ENCODE assay signal across 8 mouse cellular contexts in genomic region chr17:31451179-31451708, GRCm38 (mm10).
DNase-seq lines count a peak whose midpoint lies in the region; ATAC-seq and TF ChIP-seq lines count a peak whose summit lies in the region.

No protein-coding gene starts in this region.

- H3K27me3 ChIP-seq in heart, embryonic 11.5 days (ENCODE audit: control insufficient read depth, insufficient read depth, low read length), result no peaks in the 10 kb centered on the region
- no peaks in the 10 kb centered on the region for H3K27me3 ChIP-seq in heart, adult 2 months (ENCODE audit: control insufficient read depth, insufficient read depth, low read length)
- no peaks in the 10 kb centered on the region for H3K27me3 ChIP-seq in intestine, embryonic 14.5 days (replicated peaks; ENCODE audit: control insufficient read depth, insufficient read depth, low read length)
- H3K27me3 ChIP-seq in stomach, embryonic 14.5 days (ENCODE audit: control insufficient read depth, insufficient read depth, low read length), result no peaks in the 10 kb centered on the region
- H3K27me3 ChIP-seq in liver, postnatal 0 days (ENCODE audit: insufficient read depth, low read length), result no peaks in the 10 kb centered on the region

- no peak overlapping the region for H3K4me2 ChIP-seq in heart, embryonic 11.5 days
- H3K4me2 ChIP-seq in intestine, embryonic 14.5 days (ENCODE audit: low read length), result no peak overlapping the region
- H3K4me2 ChIP-seq in stomach, embryonic 14.5 days (replicated peaks; ENCODE audit: low read depth, low read length), result no peak overlapping the region
- no peak overlapping the region for H3K4me2 ChIP-seq in liver, postnatal 0 days (ENCODE audit: low read depth, low read length)

- WGBS in heart, embryonic 11.5 days (ENCODE audit: insufficient replicate concordance), result 61% methylated on average over 8 of the region's 8 CpGs
- WGBS in heart, adult 2 months, result 51% methylated on average over 8 of the region's 8 CpGs
- WGBS in intestine, embryonic 14.5 days, result 44% methylated on average over 8 of the region's 8 CpGs
- 38% methylated on average over 8 of the region's 8 CpGs for WGBS in stomach, embryonic 14.5 days
- 57% methylated on average over 8 of the region's 8 CpGs for WGBS in liver, postnatal 0 days (ENCODE audit: insufficient replicate concordance)

- no peak overlapping the region for H3K9ac ChIP-seq in heart, embryonic 11.5 days (ENCODE audit: low read depth, low read length)
- H3K9ac ChIP-seq in heart, adult 2 months (ENCODE audit: low read depth, low read length), result no peak overlapping the region
- no peak overlapping the region for H3K9ac ChIP-seq in intestine, embryonic 14.5 days (ENCODE audit: low read length)
- H3K9ac ChIP-seq in stomach, embryonic 14.5 days (replicated peaks; ENCODE audit: low read depth, low read length), result no peak overlapping the region
- no peak overlapping the region for H3K9ac ChIP-seq in liver, postnatal 0 days (replicated peaks)

- H3K79me2 ChIP-seq in heart, adult 2 months (replicated peaks; ENCODE audit: control insufficient read depth, insufficient read depth, low read length), result no peaks in the 10 kb centered on the region

- H3K4me3 ChIP-seq in heart, embryonic 11.5 days (ENCODE audit: low read depth, low read length), result no peak overlapping the region
- H3K4me3 ChIP-seq in heart, adult 2 months, result no peak overlapping the region
- no peak overlapping the region for H3K4me3 ChIP-seq in intestine, embryonic 14.5 days (ENCODE audit: low read depth, low read length)
- no peak overlapping the region for H3K4me3 ChIP-seq in stomach, embryonic 14.5 days (ENCODE audit: low read depth, low read length)
- H3K4me3 ChIP-seq in liver, postnatal 0 days (ENCODE audit: low read depth, low read length), result no peak overlapping the region

- peak overlapping the region; percentile 11; the same call in 1 of the 2 replicates for H3K27ac ChIP-seq in heart, embryonic 11.5 days (ENCODE audit: low read depth, low read length)
- no peak overlapping the region for H3K27ac ChIP-seq in heart, adult 2 months
- peak overlapping the region; percentile 96 for H3K27ac ChIP-seq in intestine, embryonic 14.5 days (ENCODE audit: low read depth)
- H3K27ac ChIP-seq in stomach, embryonic 14.5 days (ENCODE audit: low read length), result peak overlapping the region; percentile 91
- no peak overlapping the region for H3K27ac ChIP-seq in liver, postnatal 0 days (ENCODE audit: low read depth)

- intact Hi-C loops in heart, adult 2 months (cut with DNase I), result no loop called here

- no peaks in the 10 kb centered on the region for H3K9me3 ChIP-seq in heart, embryonic 11.5 days (replicated peaks; ENCODE audit: control insufficient read depth, low read length)
- no peaks in the 10 kb centered on the region for H3K9me3 ChIP-seq in intestine, embryonic 14.5 days (ENCODE audit: control insufficient read depth, low read length)
- H3K9me3 ChIP-seq in stomach, embryonic 14.5 days (ENCODE audit: control insufficient read depth, low read depth, low read length), result no peaks in the 10 kb centered on the region
- H3K9me3 ChIP-seq in liver, postnatal 0 days (ENCODE audit: low read length), result no peaks in the 10 kb centered on the region

- TF ChIP-seq EP300 in heart, adult 2 months (IDR thresholded peaks at IDR 0.05; ENCODE audit: insufficient read depth, low read depth, low read length), result no peak
- no peak for TF ChIP-seq EP300 in liver, postnatal 0 days (IDR thresholded peaks at IDR 0.05; ENCODE audit: low read depth)

- no peak for TF ChIP-seq POLR2A in heart, adult 2 months (IDR thresholded peaks at IDR 0.05; ENCODE audit: insufficient read depth, low read depth, low read length)

- no peaks in the 10 kb centered on the region; the same call in none of the 2 replicates for H3K4me1 ChIP-seq in heart, embryonic 11.5 days (ENCODE audit: control insufficient read depth, insufficient read depth, low read length)
- H3K4me1 ChIP-seq in heart, adult 2 months (ENCODE audit: control insufficient read depth, insufficient read depth, low read length), result no peaks in the 10 kb centered on the region; the same call in 1 of the 2 replicates
- peaks cover 50% of the 10 kb centered on the region for H3K4me1 ChIP-seq in intestine, embryonic 14.5 days (replicated peaks; ENCODE audit: control insufficient read depth, insufficient read depth, low read length)
- H3K4me1 ChIP-seq in stomach, embryonic 14.5 days (ENCODE audit: control insufficient read depth, insufficient read depth, low read length), result peaks cover 37% of the 10 kb centered on the region
- no peaks in the 10 kb centered on the region for H3K4me1 ChIP-seq in liver, postnatal 0 days (ENCODE audit: insufficient read depth)

- no peak for ATAC-seq in heart, embryonic 11.5 days (replicated peaks; ENCODE audit: insufficient number of reproducible peaks, low FRiP score, low TSS enrichment)
- ATAC-seq in intestine, embryonic 14.5 days (replicated peaks; ENCODE audit: low FRiP score, low TSS enrichment, low read depth), result no peak; the same call in 1 of the 2 replicates
- ATAC-seq in stomach, embryonic 14.5 days (ENCODE audit: insufficient number of reproducible peaks, insufficient read depth, low FRiP score, low read depth), result peak; percentile 68; the same call in 1 of the 2 replicates
- ATAC-seq in liver, postnatal 0 days, result no peak

- no peak for TF ChIP-seq CTCF in heart, adult 2 months (IDR thresholded peaks at IDR 0.05)
- TF ChIP-seq CTCF in liver, postnatal 0 days (IDR thresholded peaks at IDR 0.05; ENCODE audit: low read depth), result no peak

- no peak for DNase-seq in heart, adult 2 months
- peak; percentile 58 to 74 for DNase-seq in cerebellum, postnatal 14 days
- DNase-seq in intestine, embryonic 14.5 days (ENCODE audit: low spot score), result no peak
- peak; percentile 24 to 72 for DNase-seq in lung, postnatal 4 days
- no peak for DNase-seq in liver, postnatal 0 days
- DNase-seq in adipocyte (ENCODE audit: low spot score), result no peak

- H3K36me3 ChIP-seq in heart, embryonic 11.5 days (ENCODE audit: control insufficient read depth, insufficient read depth, low read length), result no peaks in the 10 kb centered on the region; the same call in 1 of the 2 replicates
- H3K36me3 ChIP-seq in heart, adult 2 months (ENCODE audit: control insufficient read depth, insufficient read depth, low read length), result no peaks in the 10 kb centered on the region
- H3K36me3 ChIP-seq in intestine, embryonic 14.5 days (ENCODE audit: control insufficient read depth, insufficient read depth, low read length), result peaks cover 30% of the 10 kb centered on the region
- H3K36me3 ChIP-seq in stomach, embryonic 14.5 days (ENCODE audit: control insufficient read depth, insufficient read depth, low read length), result 0 out of 2 replicates have a peak, but pooled peaks cover 4% of the 10 kb centered on the region
- no peaks in the 10 kb centered on the region for H3K36me3 ChIP-seq in liver, postnatal 0 days (replicated peaks; ENCODE audit: insufficient read depth, low read length)

Comparison
In these comparisons a context has a peak if more than half of its experiments do, and no peak if none do; other contexts are left out.
1. H3K27ac ChIP-seq: peak in heart, embryonic 11.5 days (single experiment), intestine, embryonic 14.5 days (single experiment) and stomach, embryonic 14.5 days (single experiment); none in heart, adult 2 months (single experiment) and liver, postnatal 0 days (single experiment).
2. DNase-seq: peak in cerebellum, postnatal 14 days (2 of 2) and lung, postnatal 4 days (2 of 2); none in heart, adult 2 months (0 of 2), intestine, embryonic 14.5 days (single experiment), liver, postnatal 0 days (single experiment) and adipocyte (single experiment).